Mouse (Mus musculus) lung, adult 2 months (tissue): ENCODE measurements around the gene Papola.

Source experiments
- CTCF ChIP-seq: fragments of 200-500 bp; IDR thresholded peaks from 2 replicates; pipeline ENCODE4 v1.5.1; 2011; ENCODE audit warnings: mild to moderate bottlenecking, low read length, control low read depth; ENCODE audit not compliant: insufficient read depth
- POLR2A ChIP-seq: fragments of 200-500 bp; IDR thresholded peaks from 2 replicates; pipeline ENCODE4 v1.6.1; 2011; ENCODE audit warnings: low read depth, mild to moderate bottlenecking, control low read depth, low read length, borderline replicate concordance; ENCODE audit errors: extremely low read depth

DNA sequence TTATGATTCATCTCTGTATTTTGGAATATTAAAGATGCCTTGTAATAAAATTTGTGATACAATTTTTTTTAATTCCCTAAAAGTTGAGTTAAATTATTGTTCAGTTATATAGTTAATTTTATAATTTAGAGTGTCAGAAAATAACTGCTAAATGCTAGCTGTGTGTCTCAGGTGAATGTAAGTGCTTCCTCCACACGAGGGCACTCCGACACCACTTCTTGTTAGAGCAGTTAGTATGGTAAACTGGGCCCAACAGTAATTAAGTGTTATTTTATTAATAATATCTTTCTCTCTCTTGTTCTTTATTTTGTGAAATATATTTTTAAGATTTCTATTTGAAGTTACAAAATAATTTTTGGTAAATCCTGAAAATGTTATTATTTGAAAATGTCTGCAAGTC is 51.7 kb downstream of the Papola start:
- TF ChIP-seq POLR2A (no peak), CTCF (0 out of 2 replicates have a peak, but pooled peaks have one; percentile 35)
